Mouse (Mus musculus) bone marrow, adult 2 months (tissue): ENCODE data around the gene Larp1b. TPM values are rescaled to one million over a fixed set of nuclear protein-coding genes. Genes with fewer than 3 reads are reported as not detected.
"Not testable (repeated sequence)": the region's sequence is repeated elsewhere in the genome, so short reads cannot be mapped to it uniquely, and the experiment has no call there.

Source experiments
- H3K27ac ChIP-seq: fragments of 200-500 bp; 2 replicates; pipeline ENCODE4 v1.5.1; 2012; ENCODE audit warnings: low read depth, mild to moderate bottlenecking, control low read depth, inconsistent platforms, low read length; ENCODE audit not compliant: control insufficient read depth, poor library complexity, insufficient read depth
- H3K4me1 ChIP-seq: fragments of 200-500 bp; 2 replicates; pipeline ENCODE4 v1.6.1; 2011; ENCODE audit warnings: low read length; ENCODE audit not compliant: control insufficient read depth, insufficient read depth
- H3K4me3 ChIP-seq: fragments of 200-500 bp; replicated peaks from 2 replicates; pipeline ENCODE3; 2011; ENCODE audit warnings: mild to moderate bottlenecking, low read depth, low read length, control low read depth; ENCODE audit not compliant: control insufficient read depth
- CTCF ChIP-seq: fragments of 200-500 bp; IDR thresholded peaks from 2 replicates; pipeline ENCODE4 v1.5.1; 2011; ENCODE audit warnings: low read length, control low read depth; ENCODE audit not compliant: control insufficient read depth, insufficient read depth
- POLR2A ChIP-seq: fragments of 200-500 bp; IDR thresholded peaks from 2 replicates; pipeline ENCODE4 v1.6.1; 2011; ENCODE audit warnings: low read depth, mild to moderate bottlenecking, control low read depth, low read length, borderline replicate concordance; ENCODE audit not compliant: control insufficient read depth
- WGBS: fragments of 180-500 bp; shearing (Covaris S2); methylation state at CpG from one replicate; pipeline ENCODE4 v1.1.7; 2018; 5-methylcytosine and 5-hydroxymethylcytosine counted together
- polyA plus RNA-seq: library from polyadenylated mRNA; stranded (reverse); fragments of >200 nt; gene quantifications from 2 replicates; pipeline ENCODE4 v1.2.4, GENCODE M21; 2011; ENCODE audit warnings: low replicate concordance; ENCODE audit not compliant: missing spikeins, insufficient read depth, insufficient read length

Larp1b gene
- 28.6 and 40.4 TPM in 2 replicates for polyA plus RNA-seq

DNA sequence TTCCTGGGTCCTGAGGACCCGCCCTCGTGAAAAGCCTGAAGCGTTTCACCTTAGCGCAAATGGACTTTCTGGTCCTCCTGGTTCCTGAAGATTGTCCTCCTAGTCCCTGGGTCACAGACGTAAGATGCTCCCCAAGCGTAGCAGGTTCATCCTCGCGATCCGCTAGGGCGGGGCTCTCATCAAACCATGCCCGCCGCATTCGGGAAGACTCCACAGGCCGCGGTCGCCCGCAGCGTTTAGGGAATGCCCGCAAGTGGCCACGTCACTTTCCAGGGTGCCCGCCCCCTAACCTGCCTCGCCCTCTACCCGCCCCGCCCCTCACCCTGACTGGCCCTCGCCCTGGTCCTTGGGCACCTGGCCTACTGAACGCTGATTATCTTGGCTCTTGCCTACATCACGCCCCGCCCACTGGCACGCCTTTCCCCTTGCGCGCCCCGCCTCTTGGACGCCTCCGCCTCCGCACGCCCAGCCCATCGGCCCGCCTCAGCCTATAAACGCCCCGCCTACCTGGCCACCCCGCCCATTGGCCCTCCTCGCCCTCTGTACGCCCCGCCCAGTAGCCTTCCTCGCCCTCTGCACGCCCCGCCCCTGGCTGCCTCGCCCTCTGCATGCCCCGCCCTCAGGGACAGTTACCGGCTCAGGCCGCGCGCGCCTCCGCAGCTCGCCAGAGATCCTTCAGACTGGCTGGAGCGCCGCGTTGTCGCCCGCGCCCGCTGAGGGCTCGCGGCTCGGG, at the start of gene Larp1b:
TSS of gene Larp1b (plus strand) at position 659 of the 733 bp plus-strand sequence.
- TF ChIP-seq CTCF (no peak), POLR2A (peak; percentile 98)
- Histone ChIP-seq H3K27ac (peak within 1 kb of the TSS; percentile 95), H3K4me3 (peak within 1 kb of the TSS; percentile 98), H3K4me1 (no peaks in the 10 kb centered on the region; the same call in 1 of the 2 replicates)
- WGBS = 1% methylated on average over 65 of the region's 66 CpGs

DNA sequence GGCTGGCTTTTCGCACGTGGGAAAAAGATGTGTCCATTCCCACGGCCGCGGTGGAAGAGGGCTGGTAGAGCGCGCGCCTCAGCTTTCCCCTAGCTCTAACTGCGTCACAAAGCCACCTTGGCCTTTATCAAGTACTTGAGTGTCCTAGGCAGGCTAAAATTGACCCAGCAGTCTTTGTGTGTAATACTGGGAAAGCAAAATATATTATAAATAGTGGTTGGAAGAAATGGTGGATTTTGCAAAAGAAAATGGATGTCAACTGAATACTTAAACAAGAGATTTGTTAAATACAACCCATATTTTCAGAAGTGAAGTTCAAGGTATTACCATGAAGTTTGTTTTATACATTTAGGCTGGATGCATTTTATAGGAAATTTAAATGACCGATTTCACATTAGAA, 47.2 kb upstream of the Larp1b start, which contains the start of gene 1700034I23Rik:
TSS of gene 1700034I23Rik (minus strand) at position 101 of the 400 bp plus-strand sequence.
- WGBS = 96% methylated on average over 8 of the region's 10 CpGs

GRCm38 (mm10) chr3:40938189-40938588, 11.4 kb upstream of the Larp1b start:
- TF ChIP-seq POLR2A = no peak
- TF ChIP-seq CTCF = no peak
- Histone ChIP-seq H3K4me3 (no peak overlapping the region), H3K27ac (no peak overlapping the region), H3K4me1 (no peaks in the 10 kb centered on the region)
- 87% methylated on average over 5 of the region's 5 CpGs for WGBS

More for the DNA sequence above, 47.2 kb upstream of the Larp1b start, which contains the start of gene 1700034I23Rik:
- not testable (repeated sequence) for H3K4me1 ChIP-seq, H3K27ac ChIP-seq, H3K4me3 ChIP-seq

DNA sequence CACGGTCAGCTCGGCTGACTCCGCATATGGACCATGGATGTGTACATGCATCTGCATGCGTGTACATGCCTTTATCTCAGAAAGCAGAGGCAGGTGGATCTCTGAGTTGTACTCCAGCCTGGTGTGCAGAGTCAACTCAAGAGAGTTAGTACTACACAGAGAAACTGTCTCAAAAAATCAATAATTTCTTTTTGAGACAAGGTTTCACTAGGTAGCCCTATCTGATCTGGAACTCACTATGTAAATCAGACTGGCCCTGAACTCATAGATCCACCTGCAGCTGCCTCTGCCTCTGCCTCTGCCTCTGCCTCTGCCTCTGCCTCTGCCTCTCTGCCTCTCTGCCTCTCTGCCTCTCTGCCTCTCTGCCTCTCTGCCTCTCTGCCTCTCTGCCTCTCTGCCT, 11.0 kb upstream of the Larp1b start:
- H3K4me3 ChIP-seq = no peak overlapping the region
- no peak for TF ChIP-seq POLR2A
- TF ChIP-seq CTCF = no peak
- WGBS = 94% methylated on average over 4 of the region's 4 CpGs
- H3K27ac ChIP-seq = no peak overlapping the region
- no peaks in the 10 kb centered on the region for H3K4me1 ChIP-seq

GRCm38 (mm10) chr3:40939019-40939418, 10.6 kb upstream of the Larp1b start:
- H3K4me1 ChIP-seq = no peaks in the 10 kb centered on the region
- H3K27ac ChIP-seq = no peak overlapping the region
- H3K4me3 ChIP-seq = no peak overlapping the region
- TF ChIP-seq CTCF (no peak), POLR2A (no peak)

- Histone ChIP-seq H3K4me3 (peak overlapping the region; percentile 98), H3K4me1 (no peaks in the 10 kb centered on the region; the same call in 1 of the 2 replicates), H3K27ac (peak overlapping the region; percentile 95)
- WGBS = under 1% methylated on average over 113 of the region's 118 CpGs
- TF ChIP-seq CTCF (no peak), POLR2A (no peak)
Observed at GRCm38 (mm10) chr3:40949903-40950600, 424 bp downstream of the Larp1b start.

DNA sequence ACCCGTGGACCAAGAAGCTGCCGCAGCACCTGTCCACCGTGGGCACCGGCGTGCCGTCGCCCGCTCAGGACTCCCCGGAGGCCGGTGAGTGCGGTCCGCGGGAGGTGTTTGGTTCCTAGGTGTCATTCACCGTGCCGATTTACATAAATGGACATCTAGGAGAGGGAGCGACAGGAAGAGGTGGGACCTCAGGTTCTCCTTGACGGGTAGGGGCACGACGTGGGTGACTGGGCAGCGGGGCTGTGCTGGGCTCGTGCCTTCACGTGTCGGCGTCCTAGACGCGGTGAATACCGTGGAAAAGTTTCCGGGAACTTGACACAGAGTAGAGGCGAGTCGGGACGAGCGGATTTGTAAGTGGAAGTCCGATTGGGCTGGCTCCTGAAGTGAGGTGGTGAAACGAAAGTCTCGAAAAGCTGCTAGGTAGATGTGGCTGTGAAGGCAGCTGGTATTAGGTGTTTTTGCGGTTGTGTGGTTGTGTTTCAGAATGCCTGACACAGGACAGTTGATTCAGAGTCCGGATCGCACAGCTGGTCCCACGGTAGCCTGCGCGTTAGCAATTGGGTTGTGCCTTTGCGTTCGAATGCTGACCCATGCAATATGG, 1.1 kb downstream of the Larp1b start:
- under 1% methylated on average over 43 of the region's 43 CpGs for WGBS
- H3K27ac ChIP-seq = peak overlapping the region; percentile 95
- no peaks in the 10 kb centered on the region; the same call in 1 of the 2 replicates for H3K4me1 ChIP-seq
- peak overlapping the region; percentile 98 for H3K4me3 ChIP-seq
- TF ChIP-seq CTCF (no peak), POLR2A (peak; percentile 7; the same call in 1 of the 2 replicates)

GRCm38 (mm10) chr3:40951365-40951764, 1.7 kb downstream of the Larp1b start:
- TF ChIP-seq POLR2A (no peak), CTCF (no peak)
- H3K27ac ChIP-seq = no peak overlapping the region
- peak overlapping the region; percentile 98 for H3K4me3 ChIP-seq
- WGBS = 6% methylated on average over 7 of the region's 7 CpGs
- H3K4me1 ChIP-seq = no peaks in the 10 kb centered on the region; the same call in 1 of the 2 replicates
